Mouse (Mus musculus): Measurements from ENCODE around the gene Chd9. TPM values are rescaled to one million over a fixed set of nuclear protein-coding genes. Genes with fewer than 3 reads are reported as not detected.

The Chd9 gene
- polyA plus RNA-seq, 1 experiment from 2014 or later, result 44.7 TPM

DNA sequence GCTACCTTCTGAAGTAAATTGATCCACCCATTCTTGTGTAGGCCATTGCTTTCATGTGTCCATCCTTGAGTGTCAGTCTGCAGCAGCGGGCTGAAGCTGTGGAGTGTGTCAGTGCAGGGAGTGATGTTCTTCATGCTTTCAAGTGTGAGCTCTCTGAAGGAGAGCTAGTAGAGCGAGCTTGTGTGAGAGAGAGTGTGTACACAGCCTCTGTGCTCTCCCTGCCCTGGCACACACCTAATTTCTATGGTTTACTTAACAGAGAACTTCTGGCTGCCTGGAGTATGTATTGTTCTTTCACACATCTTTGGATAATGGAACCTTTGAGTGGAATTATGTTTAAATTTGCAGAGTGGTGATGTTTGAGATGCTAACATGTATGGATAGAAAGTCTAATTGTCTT lies 261.4 kb downstream of the Chd9 start:
- Histone ChIP-seq H3K36me3 (ENCODE audit: control insufficient read depth, insufficient read depth, low read length) (peaks cover 6% of the 10 kb centered on the region; the same call in 1 of the 2 replicates), H3K4me1 (ENCODE audit: control insufficient read depth, insufficient read depth, low read length) (no peaks in the 10 kb centered on the region)
- whole genome bisulfite sequencing (ENCODE audit: insufficient replicate concordance), result 73% methylated on average over 2 of the region's 2 CpGs

DNA sequence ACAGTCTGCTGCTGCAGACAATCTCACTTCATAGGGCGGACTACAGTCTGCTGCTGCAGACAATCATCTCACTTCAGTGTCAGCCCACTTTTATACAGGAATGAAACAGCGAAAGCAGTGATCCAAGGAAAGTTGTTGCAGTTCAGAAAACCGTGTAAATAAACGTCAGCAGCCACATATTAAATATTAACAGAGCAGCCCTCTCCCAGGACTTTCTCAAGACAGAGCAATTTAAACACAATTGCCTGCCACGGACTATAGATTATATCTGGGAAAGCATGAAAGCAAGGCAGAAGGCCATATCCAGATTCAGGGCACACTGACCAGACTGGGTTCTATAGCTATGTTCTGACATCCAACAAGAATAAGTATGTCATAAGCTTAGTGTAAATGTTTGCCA lies 266.0 kb downstream of the Chd9 start:
- 84% methylated on average over 5 of the region's 5 CpGs for WGBS (ENCODE audit: insufficient replicate concordance)
- H3K9ac ChIP-seq (ENCODE audit: low read depth, low read length), result no peak overlapping the region
- H3K4me1 ChIP-seq (ENCODE audit: control insufficient read depth, insufficient read depth, low read length), result no peaks in the 10 kb centered on the region
- H3K27me3 ChIP-seq (ENCODE audit: control insufficient read depth, insufficient read depth, low read length), result no peaks in the 10 kb centered on the region
- no peak overlapping the region for H3K4me2 ChIP-seq
- peaks cover 5% of the 10 kb centered on the region for H3K36me3 ChIP-seq (ENCODE audit: control insufficient read depth, insufficient read depth, low read length)
- ATAC-seq (replicated peaks; ENCODE audit: insufficient number of reproducible peaks, low FRiP score, low TSS enrichment), result no peak
- H3K27ac ChIP-seq (ENCODE audit: low read depth, low read length), result no peak overlapping the region
- H3K4me3 ChIP-seq (ENCODE audit: low read depth, low read length), result no peak overlapping the region
- H3K9me3 ChIP-seq (replicated peaks; ENCODE audit: control insufficient read depth, low read length), result no peaks in the 10 kb centered on the region

More for the DNA sequence above, 261.4 kb downstream of the Chd9 start:
- Histone ChIP-seq H3K9ac (ENCODE audit: low read depth, low read length) (no peak overlapping the region), H3K4me3 (ENCODE audit: low read depth, low read length) (no peak overlapping the region), H3K27ac (ENCODE audit: low read depth, low read length) (no peak overlapping the region), H3K9me3 (replicated peaks; ENCODE audit: control insufficient read depth, low read length) (no peaks in the 10 kb centered on the region), H3K27me3 (ENCODE audit: control insufficient read depth, insufficient read depth, low read length) (no peaks in the 10 kb centered on the region), H3K4me2 (no peak overlapping the region)
- ATAC-seq (replicated peaks; ENCODE audit: insufficient number of reproducible peaks, low FRiP score, low TSS enrichment), result no peak

DNA sequence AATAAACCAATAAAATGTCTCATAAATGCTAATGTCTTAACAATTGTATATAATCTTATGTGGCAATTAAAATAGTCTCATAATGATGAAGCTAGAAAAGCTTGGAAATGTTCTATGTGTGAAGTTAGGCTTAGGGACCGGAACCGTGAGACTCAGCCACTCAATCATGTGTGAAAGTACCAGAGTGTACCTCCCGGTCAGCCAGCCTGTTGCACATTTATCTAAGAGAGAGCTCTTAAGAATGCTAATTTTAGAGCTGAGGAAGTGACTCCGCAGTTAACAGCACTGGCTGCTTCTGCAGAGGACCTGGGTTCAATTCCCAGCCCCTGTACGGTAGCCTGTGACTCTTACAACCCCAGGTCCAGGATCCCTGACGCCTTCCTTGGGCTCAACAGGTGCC lies 270.0 kb downstream of the Chd9 start:
- Histone ChIP-seq H3K27ac (ENCODE audit: low read depth, low read length) (no peak overlapping the region), H3K36me3 (ENCODE audit: control insufficient read depth, insufficient read depth, low read length) (peaks cover 5% of the 10 kb centered on the region), H3K4me2 (no peak overlapping the region), H3K27me3 (ENCODE audit: control insufficient read depth, insufficient read depth, low read length) (no peaks in the 10 kb centered on the region), H3K4me3 (ENCODE audit: low read depth, low read length) (no peak overlapping the region), H3K4me1 (ENCODE audit: control insufficient read depth, insufficient read depth, low read length) (no peaks in the 10 kb centered on the region), H3K9ac (ENCODE audit: low read depth, low read length) (no peak overlapping the region), H3K9me3 (replicated peaks; ENCODE audit: control insufficient read depth, low read length) (no peaks in the 10 kb centered on the region)
- WGBS (ENCODE audit: insufficient replicate concordance), result 63% methylated on average over 6 of the region's 6 CpGs
- no peak for ATAC-seq (replicated peaks; ENCODE audit: insufficient number of reproducible peaks, low FRiP score, low TSS enrichment)

Small RNA genes within 50 kb of the gene (microRNA-seq; reads per million reads assigned to microRNA genes)
- gene Gm44382 (ENCODE audit: borderline number of aligned reads), result not detected

Other genes starting within 250 kb of the Chd9 start
- not detected in 2 replicates for gene Gm19935, start 11.0 kb upstream of the Chd9 start, polyA plus RNA-seq (2014; fragmentation: Nextera tagmentation; extraction: Ambion mirVana)
- 14.6 and 14.7 TPM in 2 replicates for gene Rbl2, start 241.7 kb downstream of the Chd9 start, polyA plus RNA-seq (2014; fragmentation: Nextera tagmentation; extraction: Ambion mirVana)